Mouse (Mus musculus): ENCODE measurements around the gene Abhd16a. TPM values are rescaled to one million over a fixed set of nuclear protein-coding genes. Genes with fewer than 3 reads are reported as not detected.
A peak's percentile ranks its signal among the peaks of the same experiment; 100 is the strongest.

Abhd16a gene
- polyA plus RNA-seq, 1 experiment from 2014 or later = 111 TPM

DNA sequence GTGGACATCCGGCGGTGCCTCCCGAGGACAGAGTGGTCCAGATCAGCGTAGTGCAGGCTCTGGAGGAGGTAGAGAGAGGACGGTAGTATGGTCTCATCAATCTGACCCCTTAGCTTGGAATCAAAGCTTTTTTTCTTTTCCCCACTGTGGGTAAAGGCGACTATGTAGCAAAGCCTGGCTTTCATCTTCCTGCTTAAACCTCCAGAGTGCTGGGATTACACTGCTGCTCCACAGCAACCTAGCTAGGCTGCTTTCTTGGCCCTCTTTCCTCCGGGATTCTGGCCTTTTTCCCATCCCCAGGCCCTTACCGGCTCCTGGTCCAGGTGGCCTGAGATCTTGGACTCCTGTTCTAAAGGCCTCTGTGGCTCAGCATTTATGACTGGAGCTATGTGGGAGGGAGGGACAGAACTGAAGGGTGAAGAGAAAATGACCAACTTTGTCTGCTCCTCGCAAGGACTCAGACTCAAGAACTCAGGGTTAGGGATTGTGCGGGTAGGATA, 24.6 kb upstream of the Abhd16a start:
- Histone ChIP-seq H3K9me3 (ENCODE audit: low read length) (no peaks in the 10 kb centered on the region), H3K9ac (replicated peaks; ENCODE audit: low read depth) (no peak overlapping the region; the same call in 1 of the 2 replicates), H3K27ac (ENCODE audit: low read length) (peak overlapping the region; percentile 83), H3K4me3 (ENCODE audit: low read depth, low read length) (peak overlapping the region; percentile 39), H3K4me1 (ENCODE audit: insufficient read depth, low read depth, low read length) (peaks cover 12% of the 10 kb centered on the region), H3K27me3 (replicated peaks; ENCODE audit: insufficient read depth, low read length) (0 out of 2 replicates have a peak, but pooled peaks cover 3% of the 10 kb centered on the region), H3K36me3 (ENCODE audit: insufficient read depth, low read length) (peaks cover 7% of the 10 kb centered on the region; the same call in 1 of the 2 replicates), H3K4me2 (replicated peaks; ENCODE audit: low read depth, low read length) (peak overlapping the region; percentile 70)
- WGBS = 24% methylated on average over 10 of the region's 10 CpGs
- DNase-seq (ENCODE audit: low spot score) (no peak), ATAC-seq (peak; percentile 27)
- TF ChIP-seq CTCF (IDR thresholded peaks at IDR 0.05) = no peak
- no peak for TF ChIP-seq EP300 (IDR thresholded peaks at IDR 0.05)

DNA sequence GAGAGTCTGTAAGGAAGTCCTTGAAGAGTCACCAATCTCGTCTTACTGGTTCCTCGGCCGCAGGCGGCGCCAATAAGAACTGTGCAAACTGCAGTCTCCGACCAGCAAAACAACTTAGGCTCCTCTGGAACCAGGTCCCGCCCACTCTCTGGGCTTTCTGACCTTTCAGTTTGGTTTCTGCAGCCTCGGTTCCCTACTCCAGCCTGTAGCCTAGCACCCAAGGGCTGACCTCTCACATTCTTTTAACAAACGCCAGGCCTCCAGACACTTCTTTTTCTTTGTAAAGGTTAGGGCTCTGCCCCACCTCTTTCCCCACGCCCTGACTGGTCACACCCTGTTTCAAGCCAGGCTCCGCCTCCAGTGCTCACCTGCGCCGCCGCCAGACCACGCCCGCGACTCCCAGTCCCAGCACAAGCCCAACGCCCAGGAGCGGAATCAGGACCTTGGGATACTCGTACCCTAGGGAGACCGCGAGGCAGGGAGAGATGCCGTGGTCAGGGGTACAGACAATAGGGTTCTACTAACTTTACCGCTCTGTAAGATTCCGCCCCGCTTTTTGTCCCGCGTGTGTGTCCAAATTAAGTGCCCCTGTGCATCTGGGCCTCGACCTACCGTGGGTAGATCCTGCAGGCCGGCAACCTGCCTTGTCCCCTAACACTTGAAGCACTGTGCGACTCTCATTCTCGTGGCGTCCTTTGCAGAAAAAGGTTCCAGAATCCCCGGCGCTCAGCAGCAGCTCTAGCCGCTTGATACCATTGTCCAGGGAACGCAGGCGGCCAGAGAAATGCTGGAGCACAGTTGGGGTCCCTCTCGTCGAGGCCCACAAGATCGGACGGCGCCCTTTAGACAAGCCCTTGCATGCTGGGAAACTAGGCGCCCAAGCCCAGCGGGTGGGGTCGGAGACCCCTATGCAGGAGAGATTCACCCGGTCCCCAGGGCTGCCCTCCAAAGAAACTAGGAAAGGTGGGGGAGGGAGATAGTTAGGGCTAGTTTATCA, 23.8 kb upstream of the Abhd16a start, which contains the start of gene Ly6g6c:
Gene Ly6g6c, plus strand, starts transcription at position 438 of the 997 bp plus-strand sequence.
- ATAC-seq = peak; percentile 90
- peak within 1 kb of the TSS; percentile 83 for H3K27ac ChIP-seq (ENCODE audit: low read length)
- WGBS = 4% methylated on average over 48 of the region's 48 CpGs

DNA sequence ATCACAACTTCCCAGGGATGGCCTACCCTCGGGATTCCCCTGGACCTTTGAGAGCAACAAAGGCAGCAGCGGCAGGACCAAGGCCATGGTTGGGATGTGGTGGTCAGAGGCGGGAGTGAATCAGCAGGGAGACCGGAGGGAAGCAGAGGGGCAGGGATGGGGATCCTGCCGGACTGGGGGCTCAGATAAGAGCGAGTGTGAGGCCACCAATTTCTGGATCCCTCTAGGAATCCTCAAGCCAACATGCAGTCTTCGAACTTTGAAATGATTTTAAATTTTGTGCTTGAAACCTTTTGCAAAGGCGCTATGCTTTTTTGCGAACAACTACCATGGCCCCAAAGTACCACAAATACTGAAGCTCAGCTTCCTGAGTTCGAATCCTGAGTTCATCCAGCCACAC, 23.0 kb upstream of the Abhd16a start, which contains the start of gene Mpig6b:
Gene Mpig6b, minus strand, starts transcription at position 101 of the 400 bp plus-strand sequence.
- Histone ChIP-seq H3K27ac (ENCODE audit: low read length) (peak within 1 kb of the TSS; percentile 83), H3K4me2 (replicated peaks; ENCODE audit: low read depth, low read length) (peak within 1 kb of the TSS; percentile 70), H3K4me1 (ENCODE audit: insufficient read depth, low read depth, low read length) (peaks cover 6% of the 10 kb centered on the region; the same call in 1 of the 2 replicates), H3K27me3 (replicated peaks; ENCODE audit: insufficient read depth, low read length) (0 out of 2 replicates have a peak, but pooled peaks cover 3% of the 10 kb centered on the region), H3K9me3 (ENCODE audit: low read length) (no peaks in the 10 kb centered on the region), H3K9ac (replicated peaks; ENCODE audit: low read depth) (peak within 1 kb of the TSS; percentile 29; the same call in 1 of the 2 replicates), H3K36me3 (ENCODE audit: insufficient read depth, low read length) (peaks cover 7% of the 10 kb centered on the region; the same call in 1 of the 2 replicates), H3K4me3 (ENCODE audit: low read depth, low read length) (peak within 1 kb of the TSS; percentile 39)
- ATAC-seq (no peak), DNase-seq (ENCODE audit: low spot score) (no peak)
- TF ChIP-seq CTCF (IDR thresholded peaks at IDR 0.05) (no peak), EP300 (IDR thresholded peaks at IDR 0.05) (no peak)
- 55% methylated on average over 10 of the region's 10 CpGs for WGBS

More for the DNA sequence above, 23.8 kb upstream of the Abhd16a start, which contains the start of gene Ly6g6c:
- H3K9ac ChIP-seq (replicated peaks; ENCODE audit: low read depth) = peak within 1 kb of the TSS; percentile 29; the same call in 1 of the 2 replicates
- peak; percentile 40 for TF ChIP-seq CTCF (IDR thresholded peaks at IDR 0.05)
- TF ChIP-seq EP300 (IDR thresholded peaks at IDR 0.05) = no peak
- H3K4me2 ChIP-seq (replicated peaks; ENCODE audit: low read depth, low read length) = peak within 1 kb of the TSS; percentile 70
- peak; percentile 95 for DNase-seq (ENCODE audit: low spot score)
- H3K9me3 ChIP-seq (ENCODE audit: low read length) = no peaks in the 10 kb centered on the region
- peak within 1 kb of the TSS; percentile 39 for H3K4me3 ChIP-seq (ENCODE audit: low read depth, low read length)
- H3K27me3 ChIP-seq (replicated peaks; ENCODE audit: insufficient read depth, low read length) = 0 out of 2 replicates have a peak, but pooled peaks cover 3% of the 10 kb centered on the region
- H3K36me3 ChIP-seq (ENCODE audit: insufficient read depth, low read length) = peaks cover 7% of the 10 kb centered on the region; the same call in 1 of the 2 replicates
- H3K4me1 ChIP-seq (ENCODE audit: insufficient read depth, low read depth, low read length) = peaks cover 8% of the 10 kb centered on the region

DNA sequence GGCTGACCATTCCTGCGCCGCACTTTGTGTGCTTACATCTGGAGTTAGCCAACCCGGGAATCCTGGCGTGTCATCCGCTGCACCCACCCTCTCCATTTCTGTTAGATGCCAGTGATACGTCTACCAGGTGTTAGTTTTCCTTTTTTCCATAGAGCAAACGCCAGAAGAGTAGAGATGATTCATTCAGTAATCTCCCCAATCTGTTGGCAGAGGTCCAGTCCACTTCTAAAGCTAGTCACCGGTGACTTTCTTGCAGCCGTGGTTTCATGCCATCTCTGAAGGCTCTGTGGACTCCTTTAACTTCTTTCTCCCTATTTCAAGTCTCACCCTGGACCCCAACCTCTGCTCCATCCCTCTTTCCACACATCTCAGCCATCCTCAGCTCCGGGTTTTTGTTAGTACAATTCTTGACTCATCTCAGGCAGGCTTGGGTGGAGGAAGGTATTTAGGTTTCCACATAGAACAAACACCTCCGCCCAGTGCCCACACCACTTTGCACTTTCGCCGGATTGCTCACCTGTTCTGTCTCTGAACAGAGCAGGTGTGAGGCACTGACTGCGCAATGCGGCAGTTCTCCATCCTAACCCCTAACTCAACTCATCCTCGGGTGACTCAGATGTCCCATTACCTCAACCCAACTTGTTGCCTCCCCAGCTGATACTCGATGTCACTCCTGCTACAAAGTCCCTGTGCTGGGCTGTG, 20.7 kb upstream of the Abhd16a start:
- Histone ChIP-seq H3K4me1 (ENCODE audit: insufficient read depth, low read depth, low read length) (peaks cover 6% of the 10 kb centered on the region; the same call in 1 of the 2 replicates), H3K36me3 (ENCODE audit: insufficient read depth, low read length) (no peaks in the 10 kb centered on the region), H3K9me3 (ENCODE audit: low read length) (no peaks in the 10 kb centered on the region), H3K27me3 (replicated peaks; ENCODE audit: insufficient read depth, low read length) (0 out of 2 replicates have a peak, but pooled peaks cover 3% of the 10 kb centered on the region), H3K27ac (ENCODE audit: low read length) (no peak overlapping the region), H3K4me2 (replicated peaks; ENCODE audit: low read depth, low read length) (no peak overlapping the region), H3K4me3 (ENCODE audit: low read depth, low read length) (no peak overlapping the region), H3K9ac (replicated peaks; ENCODE audit: low read depth) (no peak overlapping the region)
- peak; percentile 67 for DNase-seq (ENCODE audit: low spot score)
- TF ChIP-seq EP300 (IDR thresholded peaks at IDR 0.05) = peak; percentile 54; the same call in 1 of the 2 replicates
- no peak for TF ChIP-seq CTCF (IDR thresholded peaks at IDR 0.05)
- ATAC-seq = peak; percentile 29
- 54% methylated on average over 17 of the region's 17 CpGs for WGBS

DNA sequence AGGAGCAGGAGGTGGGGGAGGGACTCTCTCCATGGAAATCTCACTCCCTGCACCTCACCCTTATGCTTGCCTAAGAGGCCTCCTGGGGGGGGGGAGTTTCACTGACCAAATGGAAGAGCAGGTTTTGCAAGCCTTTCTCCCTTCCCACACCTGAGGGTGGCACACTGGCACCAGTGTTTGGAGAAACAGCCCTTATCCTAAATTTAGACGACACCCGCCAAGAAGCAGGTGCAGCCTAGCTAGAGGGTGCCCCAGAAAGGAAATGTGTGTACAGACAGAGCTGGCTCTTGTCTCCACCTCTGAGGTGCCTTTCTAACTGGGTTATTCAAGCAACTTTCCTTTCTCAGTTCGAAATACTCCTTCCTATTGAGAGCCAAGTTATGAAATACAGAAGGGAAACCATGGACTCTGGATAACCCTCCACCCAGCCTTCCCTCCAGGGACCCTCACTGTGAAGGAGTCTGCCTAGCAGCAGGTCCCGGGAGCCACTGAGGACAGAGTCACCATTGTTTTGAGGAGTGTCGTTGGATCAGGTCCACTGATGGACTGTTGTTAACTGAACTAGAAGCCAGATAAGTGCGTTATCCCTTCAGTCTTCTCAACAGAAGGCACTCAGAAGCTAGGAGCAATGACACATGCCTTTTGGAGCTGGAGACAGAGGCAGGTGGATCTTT, 18.4 kb upstream of the Abhd16a start:
- Histone ChIP-seq H3K9me3 (ENCODE audit: low read length) (no peaks in the 10 kb centered on the region), H3K4me3 (ENCODE audit: low read depth, low read length) (no peak overlapping the region), H3K4me2 (replicated peaks; ENCODE audit: low read depth, low read length) (no peak overlapping the region), H3K27me3 (replicated peaks; ENCODE audit: insufficient read depth, low read length) (0 out of 2 replicates have a peak, but pooled peaks cover 3% of the 10 kb centered on the region), H3K36me3 (ENCODE audit: insufficient read depth, low read length) (no peaks in the 10 kb centered on the region), H3K4me1 (ENCODE audit: insufficient read depth, low read depth, low read length) (peaks cover under 1% of the 10 kb centered on the region; the same call in 1 of the 2 replicates), H3K27ac (ENCODE audit: low read length) (no peak overlapping the region), H3K9ac (replicated peaks; ENCODE audit: low read depth) (no peak overlapping the region)
- TF ChIP-seq CTCF (IDR thresholded peaks at IDR 0.05) (peak; percentile 32; the same call in 1 of the 2 replicates), EP300 (IDR thresholded peaks at IDR 0.05) (no peak)
- 45% methylated on average over 6 of the region's 6 CpGs for WGBS
- ATAC-seq (peak; percentile 52), DNase-seq (ENCODE audit: low spot score) (peak; percentile 70)

Measured in lung, postnatal 0 days (tissue).